Comparison of ENCODE assay signal across 8 mouse cellular contexts in genomic region chr11:54438991-54439690, GRCm38 (mm10). TPM values are rescaled to one million over a fixed set of nuclear protein-coding genes. Genes with fewer than 3 reads are reported as not detected.
DNase-seq lines count a peak whose midpoint lies in the region; ATAC-seq and TF ChIP-seq lines count a peak whose summit lies in the region.

No protein-coding gene starts in this region.

- H3K27me3 ChIP-seq in liver, embryonic 11.5 days (replicated peaks; ENCODE audit: control insufficient read depth, insufficient read depth, low read length) = no peaks in the 10 kb centered on the region

- peaks cover 5% of the 10 kb centered on the region for H3K4me1 ChIP-seq in embryonic fibroblast, embryonic 13.5 days (ENCODE audit: control insufficient read depth, insufficient read depth, low read length)
- H3K4me1 ChIP-seq in liver, embryonic 11.5 days (replicated peaks; ENCODE audit: control insufficient read depth, insufficient read depth, low read length) = peaks cover 11% of the 10 kb centered on the region; the same call in 1 of the 2 replicates

- no peak for TF ChIP-seq POLR2A in embryonic fibroblast, embryonic 13.5 days (IDR thresholded peaks at IDR 0.05; ENCODE audit: low read depth, low read length)

- H3K4me3 ChIP-seq in embryonic fibroblast, embryonic 13.5 days (ENCODE audit: insufficient read depth, low read length) = peak overlapping the region; percentile 99
- peak overlapping the region; percentile 89 for H3K4me3 ChIP-seq in liver, embryonic 11.5 days (ENCODE audit: low read depth, low read length)

- DNase-seq in embryo, embryonic 10.5 days (ENCODE audit: low spot score) = peak; percentile 2
- no peak for DNase-seq in embryo, embryonic 9.5 days (ENCODE audit: extremely low spot score)
- DNase-seq in 3T3-L1 (ENCODE audit: low read depth, low spot score) = peak; percentile 31
- DNase-seq in liver, embryonic 11.5 days (ENCODE audit: low spot score) = no peak
- no peak for DNase-seq in urinary bladder, postnatal 14 days (ENCODE audit: low spot score)
- DNase-seq in left cerebral cortex, adult 9 months (ENCODE audit: low spot score in 2 of 2) = no peak
- DNase-seq in T-cell, adult 2 months (ENCODE audit: low spot score) = no peak

- no peak for TF ChIP-seq CTCF in embryonic fibroblast, embryonic 13.5 days (IDR thresholded peaks at IDR 0.05; ENCODE audit: borderline replicate concordance, insufficient read depth, low read length)

- no peak overlapping the region for H3K27ac ChIP-seq in embryonic fibroblast, embryonic 13.5 days (ENCODE audit: insufficient read depth, low read length)
- H3K27ac ChIP-seq in liver, embryonic 11.5 days (ENCODE audit: low read depth, low read length) = peak overlapping the region; percentile 78; the same call in 1 of the 2 replicates

- H3K9me3 ChIP-seq in liver, embryonic 11.5 days (ENCODE audit: control insufficient read depth, low read length) = no peaks in the 10 kb centered on the region

- H3K4me2 ChIP-seq in liver, embryonic 11.5 days = peak overlapping the region; percentile 83

- 18% methylated on average over 11 of the region's 11 CpGs for whole genome bisulfite sequencing in liver, embryonic 11.5 days

- no peaks in the 10 kb centered on the region for H3K36me3 ChIP-seq in liver, embryonic 11.5 days (ENCODE audit: control insufficient read depth, insufficient read depth, low read length)

- no peak for ATAC-seq in liver, embryonic 11.5 days (replicated peaks; ENCODE audit: low FRiP score)

- H3K9ac ChIP-seq in liver, embryonic 11.5 days (ENCODE audit: low read depth, low read length) = peak overlapping the region; percentile 89

RNA-seq across cellular contexts. Expression of gene Fnip1, which starts 1.1 kb away (rescaled TPM):
- polyA plus RNA-seq in embryonic fibroblast, embryonic 13.5 days (2011; ENCODE audit: insufficient read length, low read depth, missing spikeins) = 30.0 and 38.5 TPM in 2 replicates
- polyA plus RNA-seq in liver, embryonic 11.5 days (2014; fragmentation: Nextera tagmentation; extraction: Ambion mirVana) = 10.2 and 10.4 TPM in 2 replicates

Comparison
In these comparisons a context has a peak if more than half of its experiments do, and no peak if none do; other contexts are left out.
1. DNase-seq: peak in embryo, embryonic 10.5 days (single experiment) and 3T3-L1 (single experiment); none in embryo, embryonic 9.5 days (single experiment), liver, embryonic 11.5 days (single experiment), urinary bladder, postnatal 14 days (single experiment), left cerebral cortex, adult 9 months (0 of 2) and T-cell, adult 2 months (single experiment).